Mouse (Mus musculus) CH12.LX (cell line): Measurements from ENCODE around the gene 2200002D01Rik. TPM values are rescaled to one million over a fixed set of nuclear protein-coding genes. Genes with fewer than 3 reads are reported as not detected.

Experiments
- DNase-seq: peaks from one replicate; pipeline ENCODE4 v3.0.0-alpha.2; 2013; ENCODE audit errors: extremely low read depth
- H3K27ac ChIP-seq: 2 replicates; pipeline ENCODE4 v1.5.1; 2012; ENCODE audit warnings: low read depth, mild to moderate bottlenecking, control low read depth, moderate library complexity; ENCODE audit not compliant: insufficient read depth
- H3K27me3 ChIP-seq: replicated peaks from 2 replicates; pipeline ENCODE3; 2012; ENCODE audit warnings: inconsistent platforms
- H3K36me3 ChIP-seq, 2 experiments: replicated peaks in 1 of 2; 2 replicates each; pipeline versions ENCODE3 to v1.6.1; 2012; ENCODE audit warnings: inconsistent platforms in 1 of 2, low read length in 1 of 2, mild to moderate bottlenecking in 1 of 2, mixed read lengths in 1 of 2, moderate library complexity in 1 of 2; ENCODE audit not compliant: control insufficient read depth in 1 of 2, insufficient read depth in 1 of 2
- H3K4me1 ChIP-seq, 2 experiments: 2 replicates each; pipeline ENCODE4 v1.6.1; 2012; ENCODE audit warnings: inconsistent platforms in 1 of 2, moderate library complexity in 1 of 2; ENCODE audit not compliant: insufficient read depth in 2 of 2, control insufficient read depth in 1 of 2
- H3K4me2 ChIP-seq: 2 replicates; pipeline ENCODE4 v1.6.1; 2012; ENCODE audit warnings: low read depth, mild to moderate bottlenecking, control low read depth; ENCODE audit not compliant: poor library complexity, insufficient read depth, severe bottlenecking
- H3K4me3 ChIP-seq, 3 experiments: fragments of 150-350 bp in 1 of 3; sonication (generic) in 1 of 3; replicated peaks in 1 of 3; 2 replicates each; pipeline versions ENCODE3 to v1.5.1; 2011 to 2012; ENCODE audit warnings: low read depth in 2 of 3, low read length in 2 of 3, mild to moderate bottlenecking in 2 of 3, moderate library complexity in 2 of 3, control low read depth in 1 of 3, improper control_type of control experiment in 1 of 3, inconsistent platforms in 1 of 3, mixed read lengths in 1 of 3; ENCODE audit not compliant: poor library complexity in 1 of 3
- H3K79me2 ChIP-seq: replicated peaks from 2 replicates; pipeline ENCODE4 v1.6.1; 2012; ENCODE audit warnings: mild to moderate bottlenecking, moderate library complexity; ENCODE audit not compliant: control insufficient read depth, poor library complexity, insufficient read depth, severe bottlenecking; ENCODE audit errors: extremely low read depth
- H3K9ac ChIP-seq: 2 replicates; pipeline ENCODE4 v1.6.1; 2012; ENCODE audit warnings: low read depth, mild to moderate bottlenecking, control low read depth, moderate library complexity; ENCODE audit not compliant: insufficient read depth
- H3K9me3 ChIP-seq: replicated peaks from 2 replicates; pipeline ENCODE3; 2012; ENCODE audit warnings: low read length, inconsistent platforms, mixed read lengths
- CHD1 ChIP-seq: IDR thresholded peaks from 2 replicates; pipeline ENCODE4 v1.6.1; 2012; ENCODE audit warnings: low read depth, low read length, improper control_type of control experiment, inconsistent platforms
- CTCF ChIP-seq, 2 experiments: IDR thresholded peaks in 1 of 2; conservative IDR thresholded peaks in 1 of 2; 2 replicates each; pipeline ENCODE4 v1.5.1; 2011 to 2012; ENCODE audit warnings: low read depth in 2 of 2, low read length in 2 of 2, improper control_type of control experiment in 1 of 2, inconsistent platforms in 1 of 2, mild to moderate bottlenecking in 1 of 2, moderate library complexity in 1 of 2
- ETS1 ChIP-seq: conservative IDR thresholded peaks from 2 replicates; pipeline ENCODE4 v1.6.1; 2012; ENCODE audit warnings: low read depth, mild to moderate bottlenecking, inconsistent platforms, low read length, improper control_type of control experiment, moderate library complexity
- GABPA ChIP-seq: IDR thresholded peaks from 2 replicates; pipeline ENCODE4 v1.6.1; 2012; ENCODE audit warnings: low read depth, low read length, improper control_type of control experiment, inconsistent platforms; ENCODE audit not compliant: insufficient replicate concordance
- JUND ChIP-seq: conservative IDR thresholded peaks from 2 replicates; pipeline ENCODE4 v1.6.1; 2011; ENCODE audit warnings: low read depth, low read length, improper control_type of control experiment
- MAFK ChIP-seq: IDR thresholded peaks from 2 replicates; pipeline ENCODE4 v1.6.1; 2011; ENCODE audit warnings: low read length, improper control_type of control experiment; ENCODE audit not compliant: insufficient replicate concordance
- MAX ChIP-seq: IDR thresholded peaks from 2 replicates; pipeline ENCODE4 v1.6.1; 2011; ENCODE audit warnings: low read length, improper control_type of control experiment
- POLR2A ChIP-seq: IDR thresholded peaks from 2 replicates; pipeline ENCODE4 v1.6.1; 2011; ENCODE audit warnings: low read depth, mild to moderate bottlenecking, improper control_type of control experiment, low read length
- POLR2AphosphoS2 ChIP-seq: IDR thresholded peaks from 2 replicates; pipeline ENCODE4 v1.6.1; 2011; ENCODE audit warnings: low read depth, low read length, improper control_type of control experiment
- RAD21 ChIP-seq: IDR thresholded peaks from 2 replicates; pipeline ENCODE4 v1.6.1; 2011; ENCODE audit warnings: low read depth, mild to moderate bottlenecking, low read length, improper control_type of control experiment, moderate library complexity
- SIN3A ChIP-seq: IDR thresholded peaks from 2 replicates; pipeline ENCODE4 v1.6.1; 2012; ENCODE audit warnings: low read length, improper control_type of control experiment, inconsistent platforms
- SMC3 ChIP-seq: IDR thresholded peaks from 2 replicates; pipeline ENCODE4 v1.6.1; 2011; ENCODE audit warnings: low read depth, low read length, improper control_type of control experiment
- TBP ChIP-seq: conservative IDR thresholded peaks from 2 replicates; pipeline ENCODE4 v1.6.1; 2011; ENCODE audit warnings: low read depth, low read length, improper control_type of control experiment
- TCF12 ChIP-seq: IDR thresholded peaks from 2 replicates; pipeline ENCODE4 v1.6.1; 2014; ENCODE audit warnings: low read depth, mild to moderate bottlenecking, inconsistent platforms, low read length, improper control_type of control experiment
- dilution Hi-C: fragments of 300-500 bp; cut with MboI; formaldehyde crosslinking; loops from 2 replicates; pipeline ENCODE4 v1.14.3; 2020; ENCODE audit warnings: low sequenced_read_pairs; ENCODE audit not compliant: extremely low pct_unique_long_range_greater_than_20kb, extremely low pct_ligation_motif_present
- in situ Hi-C: fragments of 300-500 bp; cut with MboI; formaldehyde crosslinking; loops from 3 replicates; pipeline ENCODE4 v1.14.3; 2019; ENCODE audit warnings: low sequenced_read_pairs, low pct_ligation_motif_present, low pct_unique_long_range_greater_than_20kb, mixed read lengths
- polyA plus RNA-seq: library from polyadenylated mRNA; unstranded; fragments of >175 nt; gene quantifications from 2 replicates; pipeline ENCODE4 v1.2.1, GENCODE M21; 2012; ENCODE audit warnings: low read depth; ENCODE audit not compliant: insufficient read length
- total RNA-seq, 2 experiments: library from RNA; depleted of rRNA; stranded (reverse); fragments of 300-350 nt in 1 of 2; fragments of >200 nt in 1 of 2; gene quantifications; 2 replicates each; pipeline ENCODE4 v1.2.3; 2012 to 2014

Gene 2200002D01Rik
- total and polyA plus RNA-seq, 3 experiments: 5.8 TPM; not detected in 2

DNA sequence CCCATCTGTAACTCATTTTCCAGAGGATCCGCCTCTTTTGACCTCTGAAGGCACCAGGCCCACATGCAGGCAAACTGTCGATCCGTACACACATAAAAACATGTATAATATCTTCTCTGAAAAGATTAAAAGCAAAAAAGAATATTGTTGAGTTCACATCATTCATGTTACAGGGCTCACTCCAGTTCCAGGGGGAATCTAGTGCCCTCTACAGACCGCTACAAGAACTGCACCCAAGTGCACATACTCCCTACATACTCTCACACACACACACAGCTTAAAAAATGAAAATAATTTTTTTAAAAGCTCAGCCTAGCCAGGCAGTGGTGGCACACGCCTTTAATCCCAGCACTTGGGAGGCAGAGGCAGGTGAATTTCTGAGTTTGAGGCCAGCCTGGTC, 13.6 kb downstream of the 2200002D01Rik start:
- no peak overlapping the region for H3K4me2 ChIP-seq
- dilution Hi-C loops: no loop called here
- no peak overlapping the region for H3K9ac ChIP-seq
- TF ChIP-seq SMC3 (peak; percentile 9; the same call in 1 of the 2 replicates), POLR2AphosphoS2 (no peak), SIN3A (no peak), CTCF (conservative IDR thresholded peaks at IDR 0.05 in 1 of 2, IDR thresholded peaks at IDR 0.05 in 1 of 2; ENCODE audit: low read depth in 2 of 2, low read length in 2 of 2) (peak; percentile 43 to 52; a peak in 3 of 4 replicates), POLR2A (no peak), MAFK (no peak), MAX (no peak), TBP (no peak), RAD21 (peak; percentile 15), TCF12 (no peak), GABPA (no peak)
- no peak for DNase-seq
- H3K79me2 ChIP-seq: no peaks in the 10 kb centered on the region
- no peak overlapping the region for H3K27ac ChIP-seq
- no peaks in the 10 kb centered on the region for H3K27me3 ChIP-seq
- H3K4me1 ChIP-seq: peaks cover 6 to 17% of the 10 kb centered on the region in 2 experiments
- H3K9me3 ChIP-seq: no peaks in the 10 kb centered on the region
- H3K36me3 ChIP-seq: no peaks in the 10 kb centered on the region
- no peak overlapping the region for H3K4me3 ChIP-seq
- in situ Hi-C loops: no loop called here

DNA sequence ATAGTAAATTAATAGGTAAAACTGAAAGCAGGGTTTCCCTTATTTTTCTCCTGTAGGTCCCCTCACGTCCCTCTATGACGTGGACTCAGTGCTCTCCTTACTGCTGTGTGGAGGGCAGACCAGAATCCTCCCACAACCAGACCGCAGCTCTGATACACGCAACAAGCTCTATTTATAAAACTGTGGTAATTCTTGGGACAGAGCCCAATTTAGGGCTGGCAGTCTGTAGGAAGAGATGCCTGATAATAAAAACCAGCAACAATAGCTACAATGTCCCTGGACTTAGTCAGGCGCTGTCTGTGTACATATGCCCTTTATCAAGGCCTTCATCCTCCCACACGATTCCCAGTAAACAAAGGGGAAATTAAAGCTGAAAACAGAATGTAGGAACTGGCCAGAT, 14.5 kb downstream of the 2200002D01Rik start:
- H3K9ac ChIP-seq: no peak overlapping the region
- dilution Hi-C loops: no loop called here
- no peak overlapping the region for H3K27ac ChIP-seq
- no peaks in the 10 kb centered on the region for H3K79me2 ChIP-seq
- TF ChIP-seq JUND (no peak), CHD1 (no peak), MAX (no peak), ETS1 (no peak)
- TF ChIP-seq, all 38 proteins: peak for 0
- Histone ChIP-seq H3K27me3 (no peaks in the 10 kb centered on the region), H3K36me3 (no peaks in the 10 kb centered on the region), H3K9me3 (no peaks in the 10 kb centered on the region), H3K4me3 (no peak overlapping the region), H3K4me1 (peaks cover 9 to 17% of the 10 kb centered on the region in 2 experiments), H3K4me2 (no peak overlapping the region)
- in situ Hi-C loops: no loop called here
- no peak for DNase-seq
